ENCODE assay signal across 28 mouse cellular contexts in the genomic region with DNA sequence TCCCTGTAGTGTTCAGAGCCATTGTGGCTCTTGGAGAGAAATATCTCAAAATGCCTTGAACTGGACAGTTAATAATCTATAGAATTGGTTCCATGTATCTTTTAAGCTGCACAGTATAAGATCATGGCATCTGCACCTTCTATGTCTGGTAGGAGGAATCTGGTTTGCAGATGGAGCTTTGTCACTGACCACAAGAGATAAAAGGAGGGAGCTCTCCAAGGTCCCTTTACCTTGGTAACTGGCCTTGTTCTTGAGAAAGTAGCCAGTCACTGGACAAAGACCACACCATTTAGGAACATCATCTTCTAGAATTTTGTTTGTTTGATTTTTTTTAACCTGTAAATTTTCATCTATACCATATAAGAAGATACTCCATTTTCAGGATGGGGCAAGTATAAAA. TPM values are rescaled to one million over a fixed set of nuclear protein-coding genes. Genes with fewer than 3 reads are reported as not detected.
DNase-seq lines count a peak whose midpoint lies in the region; ATAC-seq and TF ChIP-seq lines count a peak whose summit lies in the region.
"Had no signal": no experiment of that assay in that cellular context is flagged by ENCODE, and none has a peak within 500 bp of the region (broad histone marks: within the 10 kb centered on the region; RNA-seq: fewer than 3 reads in every experiment).

No protein-coding gene starts in this region.

- in situ Hi-C loops in ES-E14 (cut with MboI; ENCODE audit: low sequenced_read_pairs in 2 of 2, unreplicated experiment in 2 of 2), result no loop called here

- peak; percentile 10 for DNase-seq in hindbrain, embryonic 11.5 days (ENCODE audit: low spot score)
- DNase-seq in hindbrain, embryonic 14.5 days (ENCODE audit: low spot score), result no peak
- peak; percentile 21 for DNase-seq in ES-E14 (ENCODE audit: low read depth, low spot score)
- peak; percentile 35 for DNase-seq in ZHBTc4 (ENCODE audit: low read depth, low spot score)
- DNase-seq in forelimb bud, embryonic 11.5 days (ENCODE audit: low read depth, low spot score), result peak; percentile 51
- DNase-seq in spleen, postnatal 10 days (ENCODE audit: low spot score in 2 of 2), result no peak
- no peak for DNase-seq in thymus, postnatal 36 days
- no peak for DNase-seq in spleen, postnatal 4 days (ENCODE audit: low spot score in 2 of 2)
- DNase-seq: adrenal gland, postnatal 14 days; cerebellum, adult 11 months; cerebellum, adult 9-10 months; forebrain, postnatal 0 days; gastrocnemius, postnatal 14 days; heart, postnatal 14 days; kidney, adult 2 months; layer of hippocampus, postnatal 36 days; lung, postnatal 4 days; retina, postnatal 1 day had no signal

- H3K9me3 ChIP-seq in hindbrain, embryonic 11.5 days (ENCODE audit: control insufficient read depth, low read length), result no peaks in the 10 kb centered on the region
- no peaks in the 10 kb centered on the region for H3K9me3 ChIP-seq in hindbrain, embryonic 14.5 days (ENCODE audit: control insufficient read depth, low read length)
- H3K9me3 ChIP-seq in ES-E14 (ENCODE audit: control insufficient read depth, insufficient read depth, low read depth, low read length), result no peaks in the 10 kb centered on the region
- H3K9me3 ChIP-seq: embryonic facial prominence, embryonic 15.5 days; forebrain, embryonic 12.5 days; hindbrain, embryonic 10.5 days; intestine, embryonic 15.5 days; limb, embryonic 12.5 days; midbrain, embryonic 13.5 days had no signal

- no peaks in the 10 kb centered on the region for H3K36me3 ChIP-seq in hindbrain, embryonic 11.5 days (ENCODE audit: control insufficient read depth, insufficient read depth, low read length)
- H3K36me3 ChIP-seq in hindbrain, embryonic 14.5 days (replicated peaks; ENCODE audit: control insufficient read depth, insufficient read depth), result no peaks in the 10 kb centered on the region
- no peaks in the 10 kb centered on the region for H3K36me3 ChIP-seq in ES-E14 (ENCODE audit: control insufficient read depth, insufficient read depth, low read length, poor library complexity, severe bottlenecking)
- H3K36me3 ChIP-seq: embryonic facial prominence, embryonic 15.5 days; forebrain, embryonic 12.5 days; hindbrain, embryonic 10.5 days; intestine, embryonic 15.5 days; limb, embryonic 12.5 days; midbrain, embryonic 13.5 days had no signal

- H3K27ac ChIP-seq in hindbrain, embryonic 11.5 days (ENCODE audit: low read depth, low read length), result no peak overlapping the region
- no peak overlapping the region for H3K27ac ChIP-seq in hindbrain, embryonic 14.5 days
- no peak overlapping the region for H3K27ac ChIP-seq in ES-E14 (ENCODE audit: insufficient read depth, low read depth, low read length, poor library complexity, severe bottlenecking)
- H3K27ac ChIP-seq: embryonic facial prominence, embryonic 15.5 days; forebrain, embryonic 12.5 days; hindbrain, embryonic 10.5 days; hindbrain, postnatal 0 days; intestine, embryonic 15.5 days; limb, embryonic 12.5 days; midbrain, embryonic 13.5 days had no signal

- no peaks in the 10 kb centered on the region for H3K4me1 ChIP-seq in hindbrain, embryonic 11.5 days (replicated peaks; ENCODE audit: control insufficient read depth, insufficient read depth, low read length)
- H3K4me1 ChIP-seq in hindbrain, embryonic 14.5 days (replicated peaks; ENCODE audit: control insufficient read depth, insufficient read depth, low read length), result no peaks in the 10 kb centered on the region
- no peaks in the 10 kb centered on the region for H3K4me1 ChIP-seq in ES-E14 (ENCODE audit: control insufficient read depth in 2 of 2, insufficient read depth in 2 of 2, low read length in 2 of 2, poor library complexity in 1 of 2)
- H3K4me1 ChIP-seq: embryonic facial prominence, embryonic 15.5 days; forebrain, embryonic 12.5 days; hindbrain, embryonic 10.5 days; intestine, embryonic 15.5 days; limb, embryonic 12.5 days; megakaryocyte, embryonic 14.5 days; midbrain, embryonic 13.5 days had no signal

- H3K4me2 ChIP-seq in hindbrain, embryonic 11.5 days (replicated peaks; ENCODE audit: low read depth, low read length), result no peak overlapping the region
- H3K4me2 ChIP-seq in hindbrain, embryonic 14.5 days (replicated peaks), result no peak overlapping the region
- H3K4me2 ChIP-seq: embryonic facial prominence, embryonic 15.5 days; forebrain, embryonic 12.5 days; intestine, embryonic 15.5 days; limb, embryonic 12.5 days; liver, embryonic 11.5 days; midbrain, embryonic 13.5 days had no signal

- no peak for ATAC-seq in hindbrain, embryonic 11.5 days (ENCODE audit: low FRiP score)
- ATAC-seq in hindbrain, embryonic 14.5 days (ENCODE audit: low FRiP score), result no peak
- ATAC-seq: CD4-positive, CD25-positive, alpha-beta regulatory T cell, adult 4 months; forebrain, postnatal 0 days; hindbrain, postnatal 0 days; intestine, embryonic 15.5 days; midbrain, embryonic 13.5 days had no signal

- H3K27me3 ChIP-seq in hindbrain, embryonic 11.5 days (ENCODE audit: control insufficient read depth, insufficient read depth, low read length), result no peaks in the 10 kb centered on the region
- no peaks in the 10 kb centered on the region for H3K27me3 ChIP-seq in hindbrain, embryonic 14.5 days (ENCODE audit: control insufficient read depth, insufficient read depth, low read length)
- H3K27me3 ChIP-seq: embryonic facial prominence, embryonic 15.5 days; forebrain, embryonic 12.5 days; intestine, embryonic 15.5 days; limb, embryonic 12.5 days; megakaryocyte, embryonic 14.5 days; midbrain, embryonic 13.5 days had no signal

- no peak overlapping the region for H3K9ac ChIP-seq in hindbrain, embryonic 11.5 days (ENCODE audit: low read depth, low read length)
- no peak overlapping the region for H3K9ac ChIP-seq in hindbrain, embryonic 14.5 days
- no peak overlapping the region for H3K9ac ChIP-seq in ES-E14 (ENCODE audit: insufficient read depth, low read depth, low read length, poor library complexity, severe bottlenecking)
- H3K9ac ChIP-seq: embryonic facial prominence, embryonic 15.5 days; forebrain, embryonic 12.5 days; forebrain, postnatal 0 days; intestine, embryonic 15.5 days; limb, embryonic 12.5 days; midbrain, embryonic 13.5 days had no signal

- no peak overlapping the region for H3K4me3 ChIP-seq in hindbrain, embryonic 11.5 days (ENCODE audit: low read depth, low read length)
- H3K4me3 ChIP-seq in hindbrain, embryonic 14.5 days (replicated peaks; ENCODE audit: low read length), result no peak overlapping the region
- no peak overlapping the region for H3K4me3 ChIP-seq in ES-E14 (ENCODE audit: insufficient read depth in 1 of 2, low read depth in 1 of 2, low read length in 2 of 2, poor library complexity in 1 of 2, severe bottlenecking in 1 of 2)
- H3K4me3 ChIP-seq: embryonic facial prominence, embryonic 15.5 days; forebrain, embryonic 12.5 days; hindbrain, embryonic 10.5 days; intestine, embryonic 15.5 days; limb, embryonic 12.5 days; megakaryocyte, embryonic 14.5 days; midbrain, embryonic 13.5 days had no signal

TF ChIP-seq in ES-E14, 5 proteins besides CTCF, POLR2A, EP300 and RAD21:
- no peak for TF ChIP-seq HCFC1 (IDR thresholded peaks at IDR 0.05; ENCODE audit: borderline replicate concordance, insufficient read depth, low read length)
- no peak for TF ChIP-seq ZC3H11A (IDR thresholded peaks at IDR 0.05; ENCODE audit: borderline replicate concordance, low read depth, low read length)
- TF ChIP-seq ZNF384 (IDR thresholded peaks at IDR 0.05; ENCODE audit: low read depth, low read length), result no peak
- no peak for TF ChIP-seq MAFK (IDR thresholded peaks at IDR 0.05; ENCODE audit: insufficient read depth, low read depth, low read length)
- TF ChIP-seq CHD2 (IDR thresholded peaks at IDR 0.05; ENCODE audit: low read depth, low read length), result no peak
TF ChIP-seq in ES-E14: peak in this region for 0.

RNA-seq across cellular contexts. Expression of gene Plcb4, which starts 52.5 kb away (rescaled TPM):
- polyA plus RNA-seq in hindbrain, embryonic 11.5 days (2014; fragmentation: Nextera tagmentation; extraction: Ambion mirVana), result 21.5 and 29.3 TPM in 2 replicates
- polyA plus RNA-seq in hindbrain, embryonic 14.5 days (2014; fragmentation: Nextera tagmentation; extraction: Ambion mirVana), result 41.4 and 46.2 TPM in 2 replicates
- total RNA-seq in ES-E14 (2012; rRNA removed), result 24.0 and 31.6 TPM in 2 replicates

Comparison
In these comparisons a context has a peak if more than half of its experiments do, and no peak if none do; other contexts are left out.
1. DNase-seq: peak in hindbrain, embryonic 11.5 days (single experiment), ES-E14 (single experiment), ZHBTc4 (single experiment) and forelimb bud, embryonic 11.5 days (single experiment); none in hindbrain, embryonic 14.5 days (single experiment), spleen, postnatal 10 days (0 of 2), thymus, postnatal 36 days (0 of 2) and spleen, postnatal 4 days (0 of 2).